Mouse (Mus musculus): Measurements from ENCODE around the gene Mtg2. TPM values are rescaled to one million over a fixed set of nuclear protein-coding genes. Genes with fewer than 3 reads are reported as not detected.
A peak's percentile ranks its signal among the peaks of the same experiment; 100 is the strongest.

Gene Mtg2
- total RNA-seq, 2 experiments from 2014 or later, result 14.2 to 16.5 TPM

GRCm38 (mm10) chr2:180107081-180107480 is 36.7 kb downstream of the Mtg2 start:
- DNase-seq, result no peak

GRCm38 (mm10) chr2:180108285-180108684 is 37.9 kb downstream of the Mtg2 start:
- no peak for DNase-seq

- DNase-seq, result peak; percentile 69
Measured at GRCm38 (mm10) chr2:180113909-180114890, 43.8 kb downstream of the Mtg2 start.

GRCm38 (mm10) chr2:180115279-180115678 is 44.9 kb downstream of the Mtg2 start:
- peak; percentile 62 for DNase-seq

GRCm38 (mm10) chr2:180116081-180116493 is 45.7 kb downstream of the Mtg2 start:
- peak; percentile 20 for DNase-seq

GRCm38 (mm10) chr2:180116741-180117484 is 46.5 kb downstream of the Mtg2 start:
- DNase-seq, result peak; percentile 22

GRCm38 (mm10) chr2:180117485-180118194 is 47.3 kb downstream of the Mtg2 start:
- peak; percentile 33 for DNase-seq

- peak; percentile 100 for DNase-seq
Measured at GRCm38 (mm10) chr2:180118661-180119438, 48.5 kb downstream of the Mtg2 start, which contains the start of gene Osbpl2. Osbpl2 (plus strand) TSS chr2:180119306.

GRCm38 (mm10) chr2:180119439-180120291 is 49.3 kb downstream of the Mtg2 start:
- DNase-seq, result peak; percentile 55

- no peak for DNase-seq
Measured at GRCm38 (mm10) chr2:180120292-180120761, 49.9 kb downstream of the Mtg2 start.

- no peak for DNase-seq
Measured at GRCm38 (mm10) chr2:180124192-180124591, 53.8 kb downstream of the Mtg2 start.

- DNase-seq, result peak; percentile 18
Measured at GRCm38 (mm10) chr2:180126195-180126594, 55.8 kb downstream of the Mtg2 start.

- no peak for DNase-seq
Measured at GRCm38 (mm10) chr2:180127675-180128074, 57.3 kb downstream of the Mtg2 start.

GRCm38 (mm10) chr2:180133231-180133630 is 62.8 kb downstream of the Mtg2 start:
- DNase-seq, result no peak

- no peak for DNase-seq
Measured at GRCm38 (mm10) chr2:180133911-180134310, 63.5 kb downstream of the Mtg2 start.

- no peak for DNase-seq
Measured at GRCm38 (mm10) chr2:180135414-180135813, 65.0 kb downstream of the Mtg2 start.
